Mouse (Mus musculus): ENCODE data around the gene Erc2. TPM values are rescaled to one million over a fixed set of nuclear protein-coding genes. Genes with fewer than 3 reads are reported as not detected.

Erc2 gene
- polyA plus RNA-seq, 1 experiment from 2014 or later: 110 TPM

DNA sequence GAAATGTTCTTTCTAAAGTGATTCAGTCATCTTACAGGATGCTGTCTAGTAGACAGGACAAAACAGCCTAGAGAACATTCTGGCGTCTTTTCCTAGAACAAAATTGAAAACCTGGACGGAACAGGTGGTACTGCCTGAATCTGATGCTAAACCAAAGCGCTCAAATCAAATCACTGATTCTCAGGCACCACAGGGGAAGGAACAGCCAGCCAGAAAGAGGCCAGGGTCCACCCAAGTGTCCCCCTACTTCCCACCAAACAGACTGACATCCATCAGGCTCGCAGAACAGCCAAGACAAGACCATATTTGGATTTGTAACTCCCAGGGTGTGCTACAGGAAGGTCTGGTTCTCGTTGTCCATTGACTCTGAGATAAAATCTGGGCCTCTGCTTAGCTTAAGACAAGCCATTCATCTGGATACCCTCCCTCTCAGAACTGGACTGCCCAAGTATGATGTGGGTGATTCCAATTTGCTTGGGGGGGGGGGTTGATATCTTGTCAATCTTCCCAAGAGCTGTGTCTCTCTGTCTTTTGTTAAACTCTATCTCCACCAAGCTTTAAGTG, 783.1 kb downstream of the Erc2 start:
- Histone ChIP-seq H3K4me1 (0 out of 2 replicates have a peak, but pooled peaks cover 6% of the 10 kb centered on the region), H3K27me3 (replicated peaks) (no peaks in the 10 kb centered on the region), H3K4me3 (no peak overlapping the region), H3K36me3 (replicated peaks) (no peaks in the 10 kb centered on the region), H3K9ac (no peak overlapping the region), H3K4me2 (no peak overlapping the region), H3K9me3 (no peaks in the 10 kb centered on the region), H3K27ac (no peak overlapping the region)
- WGBS: 85% methylated on average over 5 of the region's 5 CpGs
- ATAC-seq (replicated peaks): no peak

GRCm38 (mm10) chr14:28409390-28409789, 787.2 kb downstream of the Erc2 start:
- no peak overlapping the region for H3K4me2 ChIP-seq
- H3K4me1 ChIP-seq: 0 out of 2 replicates have a peak, but pooled peaks cover 6% of the 10 kb centered on the region
- H3K27me3 ChIP-seq (replicated peaks): no peaks in the 10 kb centered on the region
- 90% methylated on average over 1 of the region's 1 CpGs for WGBS
- H3K36me3 ChIP-seq (replicated peaks): no peaks in the 10 kb centered on the region
- H3K27ac ChIP-seq: no peak overlapping the region
- ATAC-seq (replicated peaks): no peak
- H3K9me3 ChIP-seq: no peaks in the 10 kb centered on the region
- H3K9ac ChIP-seq: no peak overlapping the region
- H3K4me3 ChIP-seq: no peak overlapping the region

DNA sequence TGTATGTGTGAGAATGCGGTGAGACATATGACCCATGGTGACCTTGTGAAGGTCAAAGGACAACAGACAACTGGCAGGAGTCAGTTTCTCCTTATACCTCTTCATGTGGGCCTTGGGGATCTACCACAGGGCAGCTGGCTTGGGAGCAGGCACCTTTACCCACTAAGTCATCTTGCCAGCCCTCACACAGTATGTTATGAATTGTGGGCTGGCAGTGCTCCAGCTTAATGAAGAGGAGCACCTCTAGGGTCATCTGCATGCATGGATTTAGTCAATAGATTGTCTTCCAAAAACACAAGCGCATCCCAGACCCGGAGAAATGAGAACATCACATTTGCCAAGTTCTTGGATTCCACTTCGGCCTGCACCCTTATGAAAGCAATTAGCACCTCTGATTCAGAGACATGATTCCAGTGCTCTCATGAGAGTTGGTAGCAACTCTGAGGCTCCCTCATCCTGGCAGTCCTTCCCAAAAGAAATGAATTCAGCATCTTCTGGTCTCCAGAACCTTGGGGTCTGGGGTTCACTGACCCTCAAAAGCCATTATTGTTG, 787.6 kb downstream of the Erc2 start:
- Histone ChIP-seq H3K9me3 (no peaks in the 10 kb centered on the region), H3K4me3 (no peak overlapping the region), H3K4me1 (0 out of 2 replicates have a peak, but pooled peaks cover 6% of the 10 kb centered on the region), H3K27me3 (replicated peaks) (no peaks in the 10 kb centered on the region), H3K9ac (no peak overlapping the region), H3K4me2 (no peak overlapping the region), H3K27ac (no peak overlapping the region), H3K36me3 (replicated peaks) (no peaks in the 10 kb centered on the region)
- WGBS: 81% methylated on average over 4 of the region's 4 CpGs
- no peak for ATAC-seq (replicated peaks)

- no peak overlapping the region for H3K4me3 ChIP-seq
- 0 out of 2 replicates have a peak overlapping the region, but pooled peaks have one; percentile 1 for H3K27ac ChIP-seq
- H3K36me3 ChIP-seq (replicated peaks): no peaks in the 10 kb centered on the region
- WGBS: 62% methylated on average over 13 of the region's 13 CpGs
- no peak overlapping the region for H3K9ac ChIP-seq
- no peak overlapping the region for H3K4me2 ChIP-seq
- 0 out of 2 replicates have a peak, but pooled peaks cover 6% of the 10 kb centered on the region for H3K4me1 ChIP-seq
- no peaks in the 10 kb centered on the region for H3K9me3 ChIP-seq
- H3K27me3 ChIP-seq (replicated peaks): no peaks in the 10 kb centered on the region
- ATAC-seq (replicated peaks): 0 out of 2 replicates have a peak, but pooled peaks have one; percentile 45
Observed at GRCm38 (mm10) chr14:28410789-28411225, 788.6 kb downstream of the Erc2 start.

- no peaks in the 10 kb centered on the region for H3K9me3 ChIP-seq
- H3K4me2 ChIP-seq: no peak overlapping the region
- H3K27me3 ChIP-seq (replicated peaks): no peaks in the 10 kb centered on the region
- no peak overlapping the region for H3K4me3 ChIP-seq
- no peak overlapping the region for H3K9ac ChIP-seq
- no peak overlapping the region for H3K27ac ChIP-seq
- H3K36me3 ChIP-seq (replicated peaks): no peaks in the 10 kb centered on the region
- no peak for ATAC-seq (replicated peaks)
- WGBS: 70% methylated on average over 8 of the region's 8 CpGs
- peaks cover 12% of the 10 kb centered on the region for H3K4me1 ChIP-seq
Observed at GRCm38 (mm10) chr14:28412252-28412995, 790.2 kb downstream of the Erc2 start.

- Histone ChIP-seq H3K9ac (no peak overlapping the region), H3K4me1 (peaks cover 12% of the 10 kb centered on the region), H3K4me2 (no peak overlapping the region), H3K27me3 (replicated peaks) (no peaks in the 10 kb centered on the region), H3K4me3 (no peak overlapping the region), H3K27ac (no peak overlapping the region), H3K36me3 (replicated peaks) (no peaks in the 10 kb centered on the region), H3K9me3 (no peaks in the 10 kb centered on the region)
- no peak for ATAC-seq (replicated peaks)
- 87% methylated on average over 7 of the region's 7 CpGs for WGBS
Observed at GRCm38 (mm10) chr14:28413516-28413915, 791.3 kb downstream of the Erc2 start.

- Histone ChIP-seq H3K4me1 (peaks cover 7% of the 10 kb centered on the region), H3K36me3 (replicated peaks) (no peaks in the 10 kb centered on the region), H3K4me2 (no peak overlapping the region), H3K4me3 (no peak overlapping the region), H3K9ac (no peak overlapping the region), H3K27me3 (replicated peaks) (no peaks in the 10 kb centered on the region), H3K27ac (peak overlapping the region; percentile 12; the same call in 1 of the 2 replicates), H3K9me3 (no peaks in the 10 kb centered on the region)
- no peak for ATAC-seq (replicated peaks)
- 19% methylated on average over 8 of the region's 8 CpGs for WGBS
Observed at GRCm38 (mm10) chr14:28417019-28417418, 794.8 kb downstream of the Erc2 start.

GRCm38 (mm10) chr14:28418497-28418896, 796.3 kb downstream of the Erc2 start:
- Histone ChIP-seq H3K4me2 (no peak overlapping the region), H3K9ac (no peak overlapping the region), H3K9me3 (no peaks in the 10 kb centered on the region), H3K4me3 (no peak overlapping the region), H3K27me3 (replicated peaks) (no peaks in the 10 kb centered on the region), H3K4me1 (peaks cover 7% of the 10 kb centered on the region), H3K27ac (no peak overlapping the region), H3K36me3 (replicated peaks) (no peaks in the 10 kb centered on the region)
- WGBS: 82% methylated on average over 4 of the region's 4 CpGs
- no peak for ATAC-seq (replicated peaks)

- H3K4me1 ChIP-seq: peaks cover 7% of the 10 kb centered on the region
- H3K4me2 ChIP-seq: no peak overlapping the region
- H3K4me3 ChIP-seq: no peak overlapping the region
- no peaks in the 10 kb centered on the region for H3K9me3 ChIP-seq
- no peak for ATAC-seq (replicated peaks)
- 64% methylated on average over 9 of the region's 9 CpGs for WGBS
- H3K36me3 ChIP-seq (replicated peaks): no peaks in the 10 kb centered on the region
- no peaks in the 10 kb centered on the region for H3K27me3 ChIP-seq (replicated peaks)
- no peak overlapping the region for H3K9ac ChIP-seq
- no peak overlapping the region for H3K27ac ChIP-seq
Observed at GRCm38 (mm10) chr14:28419188-28419587, 797.0 kb downstream of the Erc2 start.

DNA sequence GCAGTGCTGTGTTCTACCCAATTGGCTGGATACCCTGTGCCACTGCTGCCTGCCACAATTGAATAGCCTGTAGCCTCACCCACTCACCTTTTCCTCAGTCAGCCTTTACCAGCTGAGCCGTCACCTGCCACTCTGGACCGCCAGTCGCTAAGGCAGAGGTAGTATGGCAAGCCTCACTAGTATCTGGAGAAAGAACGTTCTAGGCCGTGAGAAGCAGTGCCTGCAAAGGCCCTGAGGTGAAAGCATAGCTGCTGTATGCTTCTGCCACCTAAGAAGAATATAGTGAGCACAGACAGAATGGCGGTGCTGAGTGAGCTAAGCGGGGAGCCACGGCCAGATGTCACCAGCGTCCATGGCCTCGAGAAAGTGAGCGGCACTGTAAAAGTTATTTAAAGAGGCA, 798.4 kb downstream of the Erc2 start:
- no peak for ATAC-seq (replicated peaks)
- no peaks in the 10 kb centered on the region for H3K36me3 ChIP-seq (replicated peaks)
- peaks cover 7% of the 10 kb centered on the region for H3K4me1 ChIP-seq
- no peaks in the 10 kb centered on the region for H3K9me3 ChIP-seq
- H3K27me3 ChIP-seq (replicated peaks): no peaks in the 10 kb centered on the region
- H3K4me2 ChIP-seq: no peak overlapping the region
- no peak overlapping the region for H3K4me3 ChIP-seq
- no peak overlapping the region for H3K9ac ChIP-seq
- 92% methylated on average over 11 of the region's 11 CpGs for WGBS
- no peak overlapping the region for H3K27ac ChIP-seq

DNA sequence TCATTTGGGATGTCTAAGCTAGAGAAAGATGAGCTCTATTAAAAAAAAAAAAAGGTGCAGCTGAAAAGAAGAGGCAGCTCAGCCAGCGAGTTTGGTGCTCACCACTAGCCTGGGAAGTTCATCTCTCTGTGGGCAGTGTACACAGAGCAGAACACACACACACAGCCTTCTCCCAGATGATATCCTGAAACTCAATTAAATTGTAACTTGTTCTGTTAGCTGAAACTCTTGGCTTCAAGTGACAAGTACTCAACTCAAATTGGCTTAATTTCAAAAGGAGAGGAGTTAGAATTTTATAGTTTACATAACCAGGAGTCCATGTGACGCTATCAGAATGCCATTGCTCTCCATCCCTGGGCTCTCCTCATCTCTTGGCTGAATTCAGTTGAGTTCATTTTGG, 804.4 kb downstream of the Erc2 start:
- ATAC-seq (replicated peaks): no peak
- Histone ChIP-seq H3K27ac (no peak overlapping the region), H3K9ac (no peak overlapping the region), H3K4me1 (no peaks in the 10 kb centered on the region), H3K4me2 (no peak overlapping the region), H3K4me3 (no peak overlapping the region), H3K9me3 (no peaks in the 10 kb centered on the region), H3K36me3 (replicated peaks) (no peaks in the 10 kb centered on the region), H3K27me3 (replicated peaks) (no peaks in the 10 kb centered on the region)
- WGBS: 89% methylated on average over 2 of the region's 2 CpGs

GRCm38 (mm10) chr14:28431703-28432309, 809.6 kb downstream of the Erc2 start:
- no peaks in the 10 kb centered on the region for H3K27me3 ChIP-seq (replicated peaks)
- H3K4me1 ChIP-seq: no peaks in the 10 kb centered on the region
- no peaks in the 10 kb centered on the region for H3K36me3 ChIP-seq (replicated peaks)
- no peak for ATAC-seq (replicated peaks)
- 90% methylated on average over 7 of the region's 7 CpGs for WGBS
- H3K9me3 ChIP-seq: no peaks in the 10 kb centered on the region
- H3K4me2 ChIP-seq: no peak overlapping the region
- no peak overlapping the region for H3K27ac ChIP-seq
- no peak overlapping the region for H3K9ac ChIP-seq
- H3K4me3 ChIP-seq: no peak overlapping the region

Data from midbrain, embryonic 15.5 days (tissue).